Mouse (Mus musculus) G1E (cell line): ENCODE results near the gene Herc4.

Experiments
- CTCF ChIP-seq: IDR thresholded peaks from 2 replicates; pipeline ENCODE4 v1.5.1; 2012; ENCODE audit warnings: low read depth, low read length, inconsistent platforms, mixed read lengths
- GATA1 ChIP-seq: IDR thresholded peaks from 2 replicates; pipeline ENCODE4 v1.6.1; 2012; ENCODE audit warnings: borderline replicate concordance, low read length, inconsistent platforms, mixed read lengths
- GATA2 ChIP-seq: IDR thresholded peaks from 2 replicates; pipeline ENCODE4 v1.6.1; 2012; ENCODE audit warnings: low read depth, low read length, inconsistent platforms, borderline replicate concordance
- POLR2AphosphoS5 ChIP-seq: IDR thresholded peaks from 2 replicates; pipeline ENCODE4 v1.6.1; 2012; ENCODE audit warnings: low read depth, low read length, inconsistent platforms; ENCODE audit not compliant: insufficient replicate concordance
- TAL1 ChIP-seq: conservative IDR thresholded peaks from 2 replicates; pipeline ENCODE4 v1.6.1; 2012; ENCODE audit warnings: low read depth, low read length, inconsistent platforms, mixed read lengths

DNA sequence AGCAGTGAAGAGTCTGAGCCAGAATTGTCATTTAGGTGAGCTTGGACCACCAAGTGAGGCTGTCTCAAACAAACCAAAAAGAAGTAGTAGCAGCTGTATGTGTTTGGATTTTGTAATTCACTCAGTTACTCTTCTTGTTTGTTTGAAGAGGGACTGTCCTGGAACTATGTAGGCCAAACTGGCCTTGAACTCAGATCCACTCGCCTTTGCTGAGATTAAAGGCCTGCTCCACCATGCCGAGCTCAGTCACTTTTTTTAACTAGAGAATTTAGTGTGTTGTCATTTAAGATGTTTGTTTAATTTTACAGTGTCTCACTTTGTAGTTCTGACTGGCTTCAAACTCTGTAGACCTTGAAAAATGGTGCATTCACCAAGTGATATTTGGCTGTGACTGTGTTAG lies 24.3 kb downstream of the Herc4 start:
- no peak for TF ChIP-seq CTCF
- no peak for TF ChIP-seq POLR2AphosphoS5
- TF ChIP-seq GATA2, result no peak
- no peak for TF ChIP-seq GATA1
- TF ChIP-seq TAL1, result no peak
